Mouse (Mus musculus): Measurements from ENCODE around the gene Abca2.
"Not testable (repeated sequence)": the region's sequence is repeated elsewhere in the genome, so short reads cannot be mapped to it uniquely, and the experiment has no call there.

The Abca2 gene

DNA sequence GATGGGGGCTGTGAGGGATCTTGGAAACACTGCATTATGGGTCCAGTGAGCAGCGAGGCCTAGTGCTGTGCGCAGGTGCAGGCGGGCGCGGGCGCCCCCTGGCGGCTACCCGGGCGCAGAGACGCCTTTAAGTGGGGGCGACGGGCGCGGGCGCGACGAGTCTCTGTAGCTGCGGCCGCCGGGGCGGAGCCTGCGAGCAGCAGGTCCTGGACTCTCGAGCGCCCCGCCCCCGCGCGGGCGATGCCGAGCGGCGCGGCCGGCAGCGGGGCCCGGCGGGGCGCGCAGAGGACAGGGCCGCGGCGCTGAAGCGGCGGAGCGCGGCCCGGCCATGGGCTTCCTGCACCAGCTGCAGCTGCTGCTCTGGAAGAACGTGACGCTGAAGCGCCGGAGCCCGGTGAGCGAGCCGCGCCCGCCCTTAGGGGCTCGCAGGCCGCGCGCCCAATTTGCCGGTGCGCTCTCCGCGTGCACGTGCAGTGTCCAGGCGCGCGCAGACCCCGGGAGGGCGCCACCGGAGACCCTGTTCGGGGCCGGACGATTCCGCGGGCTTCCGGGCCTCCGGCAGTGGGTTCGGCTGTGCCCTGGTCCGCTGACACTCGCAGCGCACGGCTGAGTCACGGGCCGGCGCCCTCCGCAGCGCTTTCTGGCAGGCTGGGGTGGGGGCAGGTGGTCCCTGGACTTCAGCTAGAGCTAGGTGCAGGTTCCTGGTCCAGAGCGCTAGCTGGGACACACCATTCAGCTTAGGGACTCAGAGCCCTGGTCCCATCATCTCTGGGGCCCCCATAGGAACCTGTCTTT lies at the start of gene Abca2:
TSS of gene Abca2 (plus strand) at position 262 of the 795 bp plus-strand sequence.
- DNase-seq, result peak; percentile 91 to 92

DNA sequence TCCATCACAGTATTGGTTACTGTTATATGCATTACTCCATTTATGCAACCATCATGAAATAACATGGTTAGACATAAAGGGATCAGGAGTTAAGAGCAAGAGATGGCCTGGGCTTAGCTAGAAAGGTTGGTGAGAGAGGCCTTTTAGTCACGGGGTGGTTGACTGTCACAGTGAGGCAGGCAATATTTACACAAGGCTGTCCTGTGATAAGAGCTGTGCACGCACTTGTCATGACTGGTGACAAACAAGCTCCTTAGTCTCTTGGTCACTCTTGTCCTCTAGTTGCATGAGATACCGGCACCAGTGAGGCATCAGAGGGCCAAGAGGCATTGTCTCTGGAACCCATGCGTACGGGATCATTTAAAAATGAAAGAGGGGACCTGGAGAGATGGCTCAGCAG lies 44.0 kb upstream of the Abca2 start:
- no peak for DNase-seq

- DNase-seq, result no peak
Observed at GRCm38 (mm10) chr2:25391266-25391665, 37.2 kb upstream of the Abca2 start.

GRCm38 (mm10) chr2:25394281-25395221 lies 34.0 kb upstream of the Abca2 start:
- no peak for DNase-seq

GRCm38 (mm10) chr2:25395721-25396596 lies 32.5 kb upstream of the Abca2 start, which contains the start of gene Entpd2:
TSS of gene Entpd2 (plus strand) at chr2:25395874.
- DNase-seq, result no peak

DNA sequence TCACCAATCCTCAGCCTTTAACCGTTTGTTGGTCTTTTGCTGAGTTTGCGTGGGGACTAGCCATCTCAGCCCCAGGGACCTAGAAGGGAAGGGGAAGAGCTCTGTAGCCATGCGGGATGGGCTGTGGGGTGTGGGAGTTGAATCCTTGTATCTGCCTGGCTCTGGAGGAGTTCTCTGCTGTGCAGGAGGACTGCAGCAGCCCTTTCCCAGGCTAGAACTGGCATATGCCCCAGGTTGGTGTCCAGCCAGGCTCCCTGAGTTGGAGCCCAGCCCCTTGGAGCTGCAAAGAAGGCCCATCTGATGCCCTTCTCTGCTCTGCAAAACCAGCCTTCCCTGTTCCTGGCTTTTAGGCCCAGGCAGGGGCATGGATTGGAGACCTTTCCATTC lies 31.9 kb upstream of the Abca2 start:
- DNase-seq, result no peak

- DNase-seq, result no peak
Observed at GRCm38 (mm10) chr2:25397010-25397409, 31.5 kb upstream of the Abca2 start.

GRCm38 (mm10) chr2:25398065-25398464 lies 30.4 kb upstream of the Abca2 start:
- no peak for DNase-seq

DNA sequence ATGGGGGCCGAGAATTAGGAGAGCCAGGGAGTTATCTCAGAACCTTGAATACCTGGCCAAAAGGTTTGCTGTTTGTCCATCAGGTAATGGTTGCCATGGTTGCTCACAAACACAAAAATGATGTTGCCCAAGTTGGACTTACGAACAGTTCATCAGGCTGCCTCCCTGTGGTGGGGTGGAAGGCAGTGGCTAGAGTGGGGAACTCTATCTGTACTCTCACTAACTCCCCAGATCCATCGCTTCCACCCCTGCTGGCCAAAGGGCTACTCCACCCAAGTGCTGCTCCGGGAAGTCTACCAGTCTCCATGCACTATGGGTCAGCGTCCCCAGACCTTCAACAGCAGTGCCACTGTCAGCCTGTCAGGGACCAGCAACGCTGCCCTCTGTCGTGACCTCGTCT lies 29.5 kb upstream of the Abca2 start, which contains the start of gene Npdc1:
TSS of gene Npdc1 (plus strand) at position 301 of the 400 bp plus-strand sequence.
- DNase-seq, result no peak

GRCm38 (mm10) chr2:25400291-25400690 lies 28.2 kb upstream of the Abca2 start:
- no peak for DNase-seq

DNA sequence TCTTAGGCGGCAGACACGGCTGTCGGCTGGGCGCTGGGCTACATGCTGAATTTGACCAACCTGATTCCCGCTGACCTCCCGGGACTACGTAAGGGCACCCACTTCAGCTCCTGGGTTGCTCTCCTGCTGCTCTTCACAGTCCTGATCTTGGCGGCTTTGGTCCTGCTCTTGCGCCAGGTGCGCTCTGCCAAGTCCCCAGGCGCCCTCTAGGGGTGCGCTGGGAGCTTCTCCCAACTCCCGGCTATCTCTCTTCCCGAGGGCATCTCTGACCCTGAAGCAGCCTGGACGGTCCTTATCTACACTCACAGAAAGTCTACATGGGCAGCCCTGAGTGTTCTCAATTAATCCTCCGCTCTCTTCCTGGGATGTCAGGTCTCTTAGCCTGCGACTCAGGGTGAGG lies 27.7 kb upstream of the Abca2 start:
- no peak for DNase-seq

DNA sequence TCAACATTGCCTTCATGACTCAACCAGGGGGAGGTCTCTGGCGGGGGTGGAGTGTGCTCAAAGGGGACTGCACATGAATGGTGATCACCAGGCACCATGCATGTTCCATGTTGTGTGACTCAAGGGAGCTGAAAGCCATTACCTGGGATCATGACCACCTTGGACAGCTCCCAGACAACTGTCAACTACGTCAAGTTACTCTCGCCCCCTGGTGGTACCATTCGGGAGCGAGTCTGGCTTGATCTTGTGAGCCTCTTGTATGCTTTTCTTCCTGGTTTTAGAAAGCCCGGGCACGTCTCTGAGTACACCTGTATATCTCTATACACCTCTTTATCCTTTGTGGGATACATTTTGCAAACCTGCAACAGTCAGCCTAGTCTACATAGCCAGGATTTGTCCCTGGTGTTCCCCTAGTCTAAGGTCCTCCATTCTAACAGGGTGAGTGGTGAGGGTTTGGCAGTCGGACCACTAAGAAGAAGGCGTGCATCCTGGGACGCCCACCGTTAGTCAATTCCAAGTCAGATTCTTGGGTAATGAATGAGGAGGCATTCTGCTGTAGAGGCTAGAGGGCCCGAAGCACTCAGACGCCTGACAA lies 26.0 kb upstream of the Abca2 start:
- DNase-seq, result peak; percentile 47 to 78

DNA sequence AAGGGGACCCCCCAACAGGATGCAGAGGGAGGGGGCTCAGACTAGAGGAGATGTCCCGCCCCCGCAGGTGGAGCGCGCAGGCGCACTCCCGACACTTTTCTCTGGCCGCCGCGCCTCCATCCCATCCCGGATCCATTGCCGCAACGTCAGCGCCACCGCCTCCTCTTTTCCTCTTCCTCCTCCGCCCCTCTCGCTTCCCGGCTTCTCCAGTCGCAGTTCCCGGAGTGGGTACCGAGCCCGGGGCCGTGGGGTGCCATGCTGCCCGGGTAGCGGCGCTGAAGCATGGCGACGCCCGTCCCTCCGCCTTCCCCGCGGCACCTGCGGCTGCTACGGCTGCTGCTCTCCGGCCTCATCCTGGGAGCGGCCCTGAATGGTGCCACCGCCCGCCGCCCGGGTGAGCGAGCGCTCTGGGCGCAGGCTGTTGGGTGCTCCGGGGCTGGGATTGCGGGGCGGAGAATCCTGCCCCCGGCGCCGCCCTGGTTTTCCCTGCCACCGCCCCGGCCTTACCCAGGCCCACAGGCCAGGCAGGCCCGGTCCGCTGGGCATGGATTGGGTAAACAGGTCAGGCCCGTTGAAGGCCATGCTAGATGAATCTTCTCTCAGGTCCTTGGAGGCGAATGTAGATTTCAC lies 25.4 kb upstream of the Abca2 start:
- peak in 1 of 2 experiments; percentile 30 for DNase-seq

GRCm38 (mm10) chr2:25403994-25404393 lies 24.5 kb upstream of the Abca2 start:
- DNase-seq, result no peak

- no peak for DNase-seq
Observed at GRCm38 (mm10) chr2:25408908-25409307, 19.6 kb upstream of the Abca2 start.

DNA sequence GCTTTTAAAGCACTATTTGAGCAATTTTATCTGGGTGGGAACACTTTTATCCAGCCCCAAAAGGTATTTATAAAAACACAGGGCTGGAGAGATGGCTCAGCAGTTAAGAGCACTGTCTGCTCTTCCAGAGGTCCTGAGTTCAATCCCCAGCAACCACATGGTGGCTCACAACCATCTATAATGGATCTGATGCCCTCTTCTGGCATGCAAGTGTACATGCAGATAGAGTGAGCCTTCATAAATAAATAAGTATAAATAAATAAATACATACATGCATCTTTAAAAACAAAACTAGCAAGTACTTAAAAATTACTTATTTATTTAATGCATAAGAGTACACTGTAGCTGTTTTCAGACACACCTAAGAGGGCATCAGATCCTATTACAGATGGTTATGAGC lies 15.1 kb upstream of the Abca2 start:
- not testable (repeated sequence) for DNase-seq

GRCm38 (mm10) chr2:25417426-25417825 lies 11.1 kb upstream of the Abca2 start:
- DNase-seq, result no peak

- DNase-seq, result peak in 1 of 2 experiments; percentile 52
Observed at GRCm38 (mm10) chr2:25421896-25422295, 6.6 kb upstream of the Abca2 start.

- peak in 1 of 2 experiments; percentile 34 for DNase-seq
Observed at GRCm38 (mm10) chr2:25422587-25423410, 5.7 kb upstream of the Abca2 start, which contains the start of gene Fut7. TSS of gene Fut7 (plus strand) at chr2:25423267.

- DNase-seq, result no peak
Observed at GRCm38 (mm10) chr2:25423626-25424025, 4.9 kb upstream of the Abca2 start.

DNA sequence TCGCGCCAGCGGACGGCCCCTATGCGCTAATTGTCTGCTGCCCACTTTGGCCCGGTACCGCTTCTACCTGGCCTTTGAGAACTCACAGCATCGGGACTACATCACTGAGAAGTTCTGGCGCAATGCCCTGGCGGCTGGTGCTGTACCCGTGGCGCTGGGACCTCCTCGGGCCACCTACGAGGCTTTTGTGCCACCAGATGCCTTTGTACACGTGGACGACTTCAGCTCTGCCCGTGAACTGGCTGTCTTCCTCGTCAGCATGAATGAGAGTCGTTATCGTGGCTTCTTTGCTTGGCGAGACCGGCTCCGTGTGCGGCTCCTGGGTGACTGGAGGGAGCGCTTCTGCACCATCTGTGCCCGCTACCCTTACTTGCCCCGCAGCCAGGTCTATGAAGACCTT lies 3.0 kb upstream of the Abca2 start:
- DNase-seq, result no peak

Data from spleen, adult 18-20 months (tissue).